Comparison of ENCODE assay signal across 10 mouse cellular contexts in the genomic region with DNA sequence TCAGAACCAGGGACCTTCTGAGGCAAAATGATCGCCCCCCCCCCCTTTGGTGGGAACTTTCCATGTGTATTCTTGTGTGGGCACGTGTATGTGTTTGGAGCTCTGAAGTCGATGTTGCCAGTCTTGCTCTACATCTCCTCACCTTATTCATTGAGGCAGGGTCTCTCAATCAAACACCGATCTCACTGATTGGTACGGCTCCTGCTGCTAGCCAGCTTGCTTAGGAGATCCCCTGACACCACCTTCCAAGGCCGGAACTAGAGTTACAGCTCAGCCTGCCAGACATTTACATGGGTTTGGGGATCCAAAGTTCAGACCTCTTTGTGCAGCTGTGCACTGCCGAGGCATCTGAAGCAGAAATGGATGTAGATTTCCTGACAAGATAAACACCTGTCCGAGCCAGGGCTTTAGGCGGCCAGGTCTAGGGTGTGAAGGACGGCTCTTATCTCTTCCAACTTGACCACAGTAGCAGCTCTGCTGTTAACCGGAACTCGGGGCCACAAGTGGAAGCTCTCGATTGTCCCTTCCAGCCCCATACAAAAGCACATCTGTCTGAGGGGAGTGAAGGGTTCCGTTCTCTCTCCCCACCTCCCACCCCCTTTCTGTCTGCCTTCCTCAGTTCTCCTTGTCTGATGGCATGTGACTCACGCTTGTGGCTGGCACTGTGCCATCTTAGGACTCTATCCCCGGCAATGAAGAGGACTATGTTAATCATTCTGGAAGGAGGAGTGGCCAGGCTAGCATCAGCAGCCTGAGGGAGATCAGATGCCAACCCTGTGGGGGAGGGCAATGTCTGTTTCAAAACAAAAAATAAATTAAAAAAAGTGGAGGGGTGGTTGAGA. TPM values are rescaled to one million over a fixed set of nuclear protein-coding genes. Genes with fewer than 3 reads are reported as not detected.
DNase-seq lines count a peak whose midpoint lies in the region; ATAC-seq and TF ChIP-seq lines count a peak whose summit lies in the region.
"Had no signal": no experiment of that assay in that cellular context is flagged by ENCODE, and none has a peak within 500 bp of the region (broad histone marks: within the 10 kb centered on the region; RNA-seq: fewer than 3 reads in every experiment).

No protein-coding gene starts in this region.

- peak; percentile 51 for DNase-seq in cerebellum, adult 11-12 months
- DNase-seq in cerebellum, postnatal 4 days (ENCODE audit: low spot score in 2 of 2), result no peak
- peak; percentile 48 for DNase-seq in lung, postnatal 0 days (ENCODE audit: low spot score)
- DNase-seq in lung, adult 18-20 months, result no peak
- peak; percentile 75 for DNase-seq in embryonic facial prominence, embryonic 14.5 days (ENCODE audit: low spot score)
- no peak for DNase-seq in embryo, embryonic 10.5 days (ENCODE audit: low spot score)
- DNase-seq in cerebellum, adult 9-11 months, result no peak
- DNase-seq: heart, postnatal 4 days had no signal

- whole genome bisulfite sequencing in lung, postnatal 0 days, result 30% methylated on average over 16 of the region's 16 CpGs
- 61% methylated on average over 16 of the region's 16 CpGs for WGBS in embryonic facial prominence, embryonic 14.5 days
- 83% methylated on average over 16 of the region's 16 CpGs for WGBS in limb, embryonic 12.5 days

- no peak overlapping the region for H3K27ac ChIP-seq in lung, postnatal 0 days (ENCODE audit: low read length)
- H3K27ac ChIP-seq in embryonic facial prominence, embryonic 14.5 days (replicated peaks; ENCODE audit: low read depth, low read length), result no peak overlapping the region
- H3K27ac ChIP-seq in limb, embryonic 12.5 days, result peak overlapping the region; percentile 29; the same call in 1 of the 2 replicates
- H3K27ac ChIP-seq: stomach, embryonic 15.5 days had no signal

- peaks cover 7% of the 10 kb centered on the region; the same call in 1 of the 2 replicates for H3K4me1 ChIP-seq in lung, postnatal 0 days (ENCODE audit: insufficient read depth, low read depth, low read length)
- peaks cover 60% of the 10 kb centered on the region for H3K4me1 ChIP-seq in embryonic facial prominence, embryonic 14.5 days (ENCODE audit: control insufficient read depth, insufficient read depth, low read length)
- peaks cover 77% of the 10 kb centered on the region for H3K4me1 ChIP-seq in limb, embryonic 12.5 days (replicated peaks)

- no peak for TF ChIP-seq EP300 in lung, postnatal 0 days (IDR thresholded peaks at IDR 0.05)

- H3K4me2 ChIP-seq in lung, postnatal 0 days (replicated peaks; ENCODE audit: low read depth, low read length), result no peak overlapping the region
- H3K4me2 ChIP-seq in embryonic facial prominence, embryonic 14.5 days (ENCODE audit: low read depth, low read length), result no peak overlapping the region
- no peak overlapping the region for H3K4me2 ChIP-seq in limb, embryonic 12.5 days
- H3K4me2 ChIP-seq: stomach, embryonic 15.5 days had no signal

- no peak overlapping the region for H3K9ac ChIP-seq in lung, postnatal 0 days (replicated peaks; ENCODE audit: low read depth)
- no peak overlapping the region for H3K9ac ChIP-seq in embryonic facial prominence, embryonic 14.5 days (ENCODE audit: low read depth, low read length)
- H3K9ac ChIP-seq in limb, embryonic 12.5 days (replicated peaks), result no peak overlapping the region
- H3K9ac ChIP-seq: stomach, embryonic 15.5 days had no signal

- peak; percentile 43 for ATAC-seq in lung, postnatal 0 days
- ATAC-seq in embryonic facial prominence, embryonic 14.5 days (ENCODE audit: low read depth), result no peak
- no peak for ATAC-seq in limb, embryonic 12.5 days (ENCODE audit: insufficient number of reproducible peaks, insufficient read depth, low FRiP score, low TSS enrichment, low read depth)

- no peaks in the 10 kb centered on the region for H3K27me3 ChIP-seq in lung, postnatal 0 days (replicated peaks; ENCODE audit: insufficient read depth, low read length)
- no peaks in the 10 kb centered on the region for H3K27me3 ChIP-seq in embryonic facial prominence, embryonic 14.5 days (replicated peaks; ENCODE audit: control insufficient read depth, insufficient read depth, low read length)
- H3K27me3 ChIP-seq in limb, embryonic 12.5 days, result no peaks in the 10 kb centered on the region
- H3K27me3 ChIP-seq: stomach, embryonic 15.5 days had no signal

- no peaks in the 10 kb centered on the region for H3K9me3 ChIP-seq in lung, postnatal 0 days (ENCODE audit: low read length)
- no peaks in the 10 kb centered on the region for H3K9me3 ChIP-seq in embryonic facial prominence, embryonic 14.5 days (ENCODE audit: control insufficient read depth, low read length)
- no peaks in the 10 kb centered on the region for H3K9me3 ChIP-seq in limb, embryonic 12.5 days
- H3K9me3 ChIP-seq: stomach, embryonic 15.5 days had no signal

- H3K36me3 ChIP-seq in lung, postnatal 0 days (ENCODE audit: insufficient read depth, low read length), result no peaks in the 10 kb centered on the region
- H3K36me3 ChIP-seq in embryonic facial prominence, embryonic 14.5 days (ENCODE audit: control insufficient read depth, insufficient read depth, low read length), result no peaks in the 10 kb centered on the region
- no peaks in the 10 kb centered on the region for H3K36me3 ChIP-seq in limb, embryonic 12.5 days
- H3K36me3 ChIP-seq: stomach, embryonic 15.5 days had no signal

- no peak for TF ChIP-seq CTCF in lung, postnatal 0 days (IDR thresholded peaks at IDR 0.05)

- H3K4me3 ChIP-seq in lung, postnatal 0 days (ENCODE audit: low read depth, low read length), result no peak overlapping the region
- H3K4me3 ChIP-seq in embryonic facial prominence, embryonic 14.5 days (ENCODE audit: low read depth, low read length), result no peak overlapping the region
- no peak overlapping the region for H3K4me3 ChIP-seq in limb, embryonic 12.5 days (replicated peaks)
- H3K4me3 ChIP-seq: stomach, embryonic 15.5 days had no signal

RNA-seq across cellular contexts. Expression of a gene that starts 30.5 kb away (rescaled TPM):
- polyA plus RNA-seq in lung, postnatal 0 days (2015; fragmentation: Nextera tagmentation; extraction: Ambion mirVana), result 61.4 and 66.6 TPM in 2 replicates
- 66.1 and 68.5 TPM in 2 replicates for polyA plus RNA-seq in embryonic facial prominence, embryonic 14.5 days (2014; fragmentation: Nextera tagmentation; extraction: Ambion mirVana)
- polyA plus RNA-seq in limb, embryonic 12.5 days (2016; fragmentation: Nextera tagmentation; extraction: Ambion mirVana), result 96.0 and 99.2 TPM in 2 replicates

RNA-seq across cellular contexts. Expression of a gene that starts 57.8 kb away (rescaled TPM):
- polyA plus RNA-seq in lung, postnatal 0 days (2015; fragmentation: Nextera tagmentation; extraction: Ambion mirVana), result 22.6 and 23.2 TPM in 2 replicates
- polyA plus RNA-seq in embryonic facial prominence, embryonic 14.5 days (2014; fragmentation: Nextera tagmentation; extraction: Ambion mirVana), result 34.1 and 34.9 TPM in 2 replicates
- polyA plus RNA-seq in limb, embryonic 12.5 days (2016; fragmentation: Nextera tagmentation; extraction: Ambion mirVana), result 18.4 and 18.8 TPM in 2 replicates

Comparison
In these comparisons a context has a peak if more than half of its experiments do, and no peak if none do; other contexts are left out.
1. DNase-seq: peak in cerebellum, adult 11-12 months (single experiment), lung, postnatal 0 days (single experiment) and embryonic facial prominence, embryonic 14.5 days (single experiment); none in cerebellum, postnatal 4 days (0 of 2), lung, adult 18-20 months (0 of 2), embryo, embryonic 10.5 days (single experiment) and cerebellum, adult 9-11 months (single experiment).